ENCODE assay signal across 7 mouse cellular contexts in genomic region chr7:67421476-67422186, GRCm38 (mm10). TPM values are rescaled to one million over a fixed set of nuclear protein-coding genes. Genes with fewer than 3 reads are reported as not detected.
DNase-seq lines count a peak whose midpoint lies in the region; ATAC-seq and TF ChIP-seq lines count a peak whose summit lies in the region.

No protein-coding gene starts in this region.

- H3K36me3 ChIP-seq in liver, postnatal 0 days (replicated peaks; ENCODE audit: insufficient read depth, low read length), result no peaks in the 10 kb centered on the region
- H3K36me3 ChIP-seq in liver, embryonic 11.5 days (ENCODE audit: control insufficient read depth, insufficient read depth, low read length), result no peaks in the 10 kb centered on the region
- no peaks in the 10 kb centered on the region for H3K36me3 ChIP-seq in kidney, postnatal 0 days (ENCODE audit: insufficient read depth, low read length)
- H3K36me3 ChIP-seq in midbrain, embryonic 16.5 days (ENCODE audit: control insufficient read depth, insufficient read depth, low read length), result no peaks in the 10 kb centered on the region

- 57% methylated on average over 12 of the region's 12 CpGs for WGBS in liver, postnatal 0 days (ENCODE audit: insufficient replicate concordance)
- 64% methylated on average over 12 of the region's 12 CpGs for WGBS in liver, embryonic 11.5 days
- 44% methylated on average over 12 of the region's 12 CpGs for WGBS in kidney, postnatal 0 days
- whole genome bisulfite sequencing in midbrain, embryonic 16.5 days, result 59% methylated on average over 12 of the region's 12 CpGs

- no peaks in the 10 kb centered on the region for H3K9me3 ChIP-seq in liver, postnatal 0 days (ENCODE audit: low read length)
- H3K9me3 ChIP-seq in liver, embryonic 11.5 days (ENCODE audit: control insufficient read depth, low read length), result no peaks in the 10 kb centered on the region
- H3K9me3 ChIP-seq in kidney, postnatal 0 days (replicated peaks; ENCODE audit: low read length), result no peaks in the 10 kb centered on the region
- H3K9me3 ChIP-seq in midbrain, embryonic 16.5 days (replicated peaks; ENCODE audit: control insufficient read depth, low read length, poor library complexity, severe bottlenecking), result no peaks in the 10 kb centered on the region

- peak; percentile 35; the same call in 1 of the 2 replicates for ATAC-seq in liver, postnatal 0 days
- ATAC-seq in liver, embryonic 11.5 days (replicated peaks; ENCODE audit: low FRiP score), result no peak
- no peak for ATAC-seq in kidney, postnatal 0 days (replicated peaks; ENCODE audit: low FRiP score, low read depth)
- ATAC-seq in midbrain, embryonic 16.5 days, result peak; percentile 64

- H3K4me1 ChIP-seq in liver, postnatal 0 days (ENCODE audit: insufficient read depth), result peaks cover 14% of the 10 kb centered on the region
- H3K4me1 ChIP-seq in liver, embryonic 11.5 days (replicated peaks; ENCODE audit: control insufficient read depth, insufficient read depth, low read length), result peaks cover 3% of the 10 kb centered on the region; the same call in 1 of the 2 replicates
- no peaks in the 10 kb centered on the region for H3K4me1 ChIP-seq in kidney, postnatal 0 days (replicated peaks; ENCODE audit: insufficient read depth, low read length)
- 0 out of 2 replicates have a peak, but pooled peaks cover 3% of the 10 kb centered on the region for H3K4me1 ChIP-seq in midbrain, embryonic 16.5 days (ENCODE audit: control insufficient read depth, insufficient read depth, low read length)

- no peak overlapping the region for H3K4me3 ChIP-seq in liver, postnatal 0 days (ENCODE audit: low read depth, low read length)
- no peak overlapping the region for H3K4me3 ChIP-seq in liver, embryonic 11.5 days (ENCODE audit: low read depth, low read length)
- H3K4me3 ChIP-seq in kidney, postnatal 0 days (replicated peaks; ENCODE audit: low read depth, low read length), result no peak overlapping the region
- H3K4me3 ChIP-seq in midbrain, embryonic 16.5 days (ENCODE audit: low read depth, low read length), result no peak overlapping the region

- TF ChIP-seq EP300 in liver, postnatal 0 days (IDR thresholded peaks at IDR 0.05; ENCODE audit: low read depth), result no peak

- H3K27ac ChIP-seq in liver, postnatal 0 days (ENCODE audit: low read depth), result no peak overlapping the region
- no peak overlapping the region for H3K27ac ChIP-seq in liver, embryonic 11.5 days (ENCODE audit: low read depth, low read length)
- no peak overlapping the region for H3K27ac ChIP-seq in kidney, postnatal 0 days
- H3K27ac ChIP-seq in midbrain, embryonic 16.5 days (ENCODE audit: low read length), result peak overlapping the region; percentile 61; the same call in 1 of the 2 replicates

- H3K4me2 ChIP-seq in liver, postnatal 0 days (ENCODE audit: low read depth, low read length), result no peak overlapping the region
- no peak overlapping the region for H3K4me2 ChIP-seq in liver, embryonic 11.5 days
- 0 out of 2 replicates have a peak overlapping the region, but pooled peaks have one; percentile 1 for H3K4me2 ChIP-seq in kidney, postnatal 0 days (ENCODE audit: low read length)
- no peak overlapping the region for H3K4me2 ChIP-seq in midbrain, embryonic 16.5 days (ENCODE audit: low read length)

- no peak for TF ChIP-seq CTCF in liver, postnatal 0 days (IDR thresholded peaks at IDR 0.05; ENCODE audit: low read depth)
- TF ChIP-seq CTCF in kidney, postnatal 0 days (IDR thresholded peaks at IDR 0.05; ENCODE audit: low read depth), result no peak

- H3K27me3 ChIP-seq in liver, postnatal 0 days (ENCODE audit: insufficient read depth, low read length), result no peaks in the 10 kb centered on the region
- no peaks in the 10 kb centered on the region for H3K27me3 ChIP-seq in liver, embryonic 11.5 days (replicated peaks; ENCODE audit: control insufficient read depth, insufficient read depth, low read length)
- H3K27me3 ChIP-seq in kidney, postnatal 0 days (ENCODE audit: insufficient read depth, low read length), result no peaks in the 10 kb centered on the region
- H3K27me3 ChIP-seq in midbrain, embryonic 16.5 days (ENCODE audit: control insufficient read depth, insufficient read depth, low read depth, low read length), result no peaks in the 10 kb centered on the region

- DNase-seq in liver, postnatal 0 days, result peak; percentile 22
- no peak for DNase-seq in liver, embryonic 11.5 days (ENCODE audit: low spot score)
- peak; percentile 58 for DNase-seq in adrenal gland, postnatal 14 days
- DNase-seq in gastrocnemius, postnatal 25 days, result peak; percentile 68
- DNase-seq in kidney, postnatal 0 days (ENCODE audit: low spot score), result peak; percentile 57
- no peak for DNase-seq in urinary bladder, adult 18-20 months (ENCODE audit: low spot score in 2 of 2)

- H3K9ac ChIP-seq in liver, postnatal 0 days (replicated peaks), result no peak overlapping the region
- H3K9ac ChIP-seq in liver, embryonic 11.5 days (ENCODE audit: low read depth, low read length), result no peak overlapping the region
- no peak overlapping the region for H3K9ac ChIP-seq in kidney, postnatal 0 days (ENCODE audit: low read depth, low read length)
- no peak overlapping the region for H3K9ac ChIP-seq in midbrain, embryonic 16.5 days (ENCODE audit: low read depth, low read length)

RNA-seq across cellular contexts. Expression of gene Mef2a, which starts 49.0 kb away (rescaled TPM):
- 10.3 and 10.7 TPM in 2 replicates for polyA plus RNA-seq in liver, postnatal 0 days (2015; fragmentation: Nextera tagmentation; extraction: Ambion mirVana)
- 23.2 and 23.6 TPM in 2 replicates for polyA plus RNA-seq in liver, embryonic 11.5 days (2014; fragmentation: Nextera tagmentation; extraction: Ambion mirVana)
- total RNA-seq in adrenal gland, postnatal 14 days (2021), result 67.5 and 69.8 TPM in 2 replicates
- total RNA-seq in gastrocnemius, postnatal 25 days (2021), result 10 to 100 TPM; 60.9 to 69.3 TPM
- polyA plus RNA-seq in kidney, postnatal 0 days (2015; fragmentation: Nextera tagmentation; extraction: Ambion mirVana), result 33.3 and 35.5 TPM in 2 replicates
- 43.2 and 43.7 TPM in 2 replicates for polyA plus RNA-seq in midbrain, embryonic 16.5 days (2015; fragmentation: Nextera tagmentation; extraction: Ambion mirVana)

Comparison
In these comparisons a context has a peak if more than half of its experiments do, and no peak if none do; other contexts are left out.
1. ATAC-seq: peak in liver, postnatal 0 days (single experiment) and midbrain, embryonic 16.5 days (single experiment); none in liver, embryonic 11.5 days (single experiment) and kidney, postnatal 0 days (single experiment).
2. DNase-seq: peak in liver, postnatal 0 days (single experiment), adrenal gland, postnatal 14 days (single experiment), gastrocnemius, postnatal 25 days (single experiment) and kidney, postnatal 0 days (single experiment); none in liver, embryonic 11.5 days (single experiment) and urinary bladder, adult 18-20 months (0 of 2).